Mouse (Mus musculus): Measurements from ENCODE around the gene Capns1.

DNA sequence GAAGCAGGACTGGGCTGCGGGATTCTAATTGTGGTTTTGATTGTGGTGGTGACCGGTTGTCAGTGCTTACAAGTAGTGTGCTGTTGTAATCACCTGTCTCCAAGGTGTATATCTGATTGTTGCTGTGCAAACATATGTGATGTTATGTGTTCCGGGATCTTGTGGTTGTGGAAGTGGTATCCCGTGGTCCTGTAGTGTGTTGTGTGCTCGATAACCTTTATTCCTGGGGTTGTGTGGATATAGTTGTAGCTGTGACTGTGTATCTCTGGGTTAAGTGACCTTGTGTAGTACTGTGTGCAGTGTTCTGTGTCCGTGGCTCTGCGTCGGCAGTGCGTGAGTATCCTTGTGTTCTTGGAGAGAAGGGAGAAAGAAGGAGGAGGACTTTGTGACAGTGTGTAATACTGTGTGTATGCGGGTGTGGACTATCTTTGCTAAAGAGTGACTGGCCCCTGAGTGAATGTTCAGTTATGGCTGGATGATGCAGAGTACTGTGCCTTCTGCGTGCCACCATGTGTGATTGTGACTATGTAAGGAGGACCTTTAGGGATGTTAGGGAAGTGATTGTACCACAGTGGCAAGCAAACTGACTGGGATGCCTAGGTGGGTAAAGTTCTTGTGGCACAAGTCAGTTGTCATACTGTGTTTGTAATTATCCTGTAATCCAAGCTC lies 28.2 kb downstream of the Capns1 start:
- TF ChIP-seq POLR2A (IDR thresholded peaks at IDR 0.05; ENCODE audit: insufficient read depth, low read depth, low read length) (no peak), CTCF (IDR thresholded peaks at IDR 0.05; ENCODE audit: insufficient read depth, low read depth, low read length) (no peak)

Measured in olfactory bulb, adult 2 months (tissue).